Mouse (Mus musculus): ENCODE data around the gene Abcg1. TPM values are rescaled to one million over a fixed set of nuclear protein-coding genes. Genes with fewer than 3 reads are reported as not detected.
A peak's percentile ranks its signal among the peaks of the same experiment; 100 is the strongest.

Gene Abcg1
- polyA plus RNA-seq, 1 experiment: 29.0 TPM

GRCm38 (mm10) chr17:31038381-31038780, 19.1 kb upstream of the Abcg1 start:
- H3K4me1 ChIP-seq (ENCODE audit: control insufficient read depth, insufficient read depth, insufficient read length): peaks cover 32% of the 10 kb centered on the region; the same call in 1 of the 2 replicates
- peak in 1 of 2 experiments; percentile 26 for DNase-seq (ENCODE audit: low read depth in 1 of 2, low spot score in 2 of 2)
- 27% methylated on average over 4 of the region's 4 CpGs for whole genome bisulfite sequencing
- peak overlapping the region; percentile 19; the same call in 1 of the 2 replicates for H3K27ac ChIP-seq (ENCODE audit: insufficient read depth, low read length)
- no peak overlapping the region for H3K4me3 ChIP-seq (ENCODE audit: extremely low read depth, insufficient read depth, insufficient read length)
- TF ChIP-seq POLR2A (IDR thresholded peaks at IDR 0.05; ENCODE audit: low read depth, low read length) (no peak), CTCF (IDR thresholded peaks at IDR 0.05; ENCODE audit: extremely low read depth, insufficient read depth, insufficient read length, insufficient replicate concordance) (no peak)
- no peaks in the 10 kb centered on the region for H3K27me3 ChIP-seq (ENCODE audit: control insufficient read depth, insufficient read depth, low read length)
- H3K36me3 ChIP-seq (ENCODE audit: control insufficient read depth, insufficient read depth, low read length): no peaks in the 10 kb centered on the region

GRCm38 (mm10) chr17:31039626-31040025, 17.8 kb upstream of the Abcg1 start:
- 5% methylated on average over 7 of the region's 7 CpGs for WGBS
- Histone ChIP-seq H3K27me3 (ENCODE audit: control insufficient read depth, insufficient read depth, low read length) (no peaks in the 10 kb centered on the region), H3K36me3 (ENCODE audit: control insufficient read depth, insufficient read depth, low read length) (no peaks in the 10 kb centered on the region), H3K4me3 (ENCODE audit: extremely low read depth, insufficient read depth, insufficient read length) (no peak overlapping the region), H3K27ac (ENCODE audit: insufficient read depth, low read length) (peak overlapping the region; percentile 69), H3K4me1 (ENCODE audit: control insufficient read depth, insufficient read depth, insufficient read length) (peaks cover 25% of the 10 kb centered on the region; the same call in 1 of the 2 replicates)
- peak; percentile 67 to 80 for DNase-seq (ENCODE audit: low read depth in 1 of 2, low spot score in 2 of 2)
- TF ChIP-seq POLR2A (IDR thresholded peaks at IDR 0.05; ENCODE audit: low read depth, low read length) (no peak), CTCF (IDR thresholded peaks at IDR 0.05; ENCODE audit: extremely low read depth, insufficient read depth, insufficient read length, insufficient replicate concordance) (no peak)

- peaks cover 23% of the 10 kb centered on the region; the same call in 1 of the 2 replicates for H3K4me1 ChIP-seq (ENCODE audit: control insufficient read depth, insufficient read depth, insufficient read length)
- H3K36me3 ChIP-seq (ENCODE audit: control insufficient read depth, insufficient read depth, low read length): no peaks in the 10 kb centered on the region
- H3K4me3 ChIP-seq (ENCODE audit: extremely low read depth, insufficient read depth, insufficient read length): no peak overlapping the region
- DNase-seq (ENCODE audit: low read depth in 1 of 2, low spot score in 2 of 2): no peak
- TF ChIP-seq POLR2A (IDR thresholded peaks at IDR 0.05; ENCODE audit: low read depth, low read length): no peak
- no peak for TF ChIP-seq CTCF (IDR thresholded peaks at IDR 0.05; ENCODE audit: extremely low read depth, insufficient read depth, insufficient read length, insufficient replicate concordance)
- H3K27ac ChIP-seq (ENCODE audit: insufficient read depth, low read length): peak overlapping the region; percentile 69
- H3K27me3 ChIP-seq (ENCODE audit: control insufficient read depth, insufficient read depth, low read length): no peaks in the 10 kb centered on the region
- 41% methylated on average over 7 of the region's 7 CpGs for WGBS
Observed at GRCm38 (mm10) chr17:31040421-31040820, 17.1 kb upstream of the Abcg1 start.

GRCm38 (mm10) chr17:31042751-31043150, 14.7 kb upstream of the Abcg1 start:
- H3K36me3 ChIP-seq (ENCODE audit: control insufficient read depth, insufficient read depth, low read length): no peaks in the 10 kb centered on the region
- DNase-seq (ENCODE audit: low read depth in 1 of 2, low spot score in 2 of 2): no peak
- WGBS: 79% methylated on average over 2 of the region's 2 CpGs
- no peak overlapping the region for H3K4me3 ChIP-seq (ENCODE audit: extremely low read depth, insufficient read depth, insufficient read length)
- no peaks in the 10 kb centered on the region for H3K27me3 ChIP-seq (ENCODE audit: control insufficient read depth, insufficient read depth, low read length)
- TF ChIP-seq POLR2A (IDR thresholded peaks at IDR 0.05; ENCODE audit: low read depth, low read length) (no peak), CTCF (IDR thresholded peaks at IDR 0.05; ENCODE audit: extremely low read depth, insufficient read depth, insufficient read length, insufficient replicate concordance) (no peak)
- peaks cover 18% of the 10 kb centered on the region; the same call in 1 of the 2 replicates for H3K4me1 ChIP-seq (ENCODE audit: control insufficient read depth, insufficient read depth, insufficient read length)
- no peak overlapping the region for H3K27ac ChIP-seq (ENCODE audit: insufficient read depth, low read length)

GRCm38 (mm10) chr17:31057891-31058744, 643 bp downstream of the Abcg1 start:
- Histone ChIP-seq H3K36me3 (ENCODE audit: control insufficient read depth, insufficient read depth, low read length) (peaks cover 2% of the 10 kb centered on the region; the same call in 1 of the 2 replicates), H3K4me1 (ENCODE audit: control insufficient read depth, insufficient read depth, insufficient read length) (peaks cover 25% of the 10 kb centered on the region; the same call in 1 of the 2 replicates), H3K4me3 (ENCODE audit: extremely low read depth, insufficient read depth, insufficient read length) (peak overlapping the region; percentile 73), H3K27me3 (ENCODE audit: control insufficient read depth, insufficient read depth, low read length) (no peaks in the 10 kb centered on the region), H3K27ac (ENCODE audit: insufficient read depth, low read length) (peak overlapping the region; percentile 85)
- TF ChIP-seq CTCF (IDR thresholded peaks at IDR 0.05; ENCODE audit: extremely low read depth, insufficient read depth, insufficient read length, insufficient replicate concordance) (0 out of 2 replicates have a peak, but pooled peaks have one; percentile 7), POLR2A (IDR thresholded peaks at IDR 0.05; ENCODE audit: low read depth, low read length) (no peak)
- under 1% methylated on average over 31 of the region's 31 CpGs for WGBS
- peak in 1 of 2 experiments; percentile 35 for DNase-seq (ENCODE audit: low read depth in 1 of 2, low spot score in 2 of 2)

- peaks cover 25% of the 10 kb centered on the region; the same call in 1 of the 2 replicates for H3K4me1 ChIP-seq (ENCODE audit: control insufficient read depth, insufficient read depth, insufficient read length)
- peak overlapping the region; percentile 85 for H3K27ac ChIP-seq (ENCODE audit: insufficient read depth, low read length)
- WGBS: 1% methylated on average over 13 of the region's 13 CpGs
- no peaks in the 10 kb centered on the region for H3K27me3 ChIP-seq (ENCODE audit: control insufficient read depth, insufficient read depth, low read length)
- DNase-seq (ENCODE audit: low read depth in 1 of 2, low spot score in 2 of 2): peak; percentile 76 to 87
- TF ChIP-seq CTCF (IDR thresholded peaks at IDR 0.05; ENCODE audit: extremely low read depth, insufficient read depth, insufficient read length, insufficient replicate concordance): no peak
- TF ChIP-seq POLR2A (IDR thresholded peaks at IDR 0.05; ENCODE audit: low read depth, low read length): no peak
- H3K36me3 ChIP-seq (ENCODE audit: control insufficient read depth, insufficient read depth, low read length): peaks cover 2% of the 10 kb centered on the region; the same call in 1 of the 2 replicates
- peak overlapping the region; percentile 73 for H3K4me3 ChIP-seq (ENCODE audit: extremely low read depth, insufficient read depth, insufficient read length)
Observed at GRCm38 (mm10) chr17:31058745-31059085, 1.2 kb downstream of the Abcg1 start.
